In genomic region chr3:65442269-65442668, GRCm38 (mm10) we compare ENCODE assay signal across 8 mouse cellular contexts. TPM values are rescaled to one million over a fixed set of nuclear protein-coding genes. Genes with fewer than 3 reads are reported as not detected.
DNase-seq lines count a peak whose midpoint lies in the region; ATAC-seq lines count a peak whose summit lies in the region.

No protein-coding gene starts in this region.

- no peaks in the 10 kb centered on the region for H3K9me3 ChIP-seq in neural tube, embryonic 13.5 days
- H3K9me3 ChIP-seq in heart, embryonic 14.5 days (ENCODE audit: control insufficient read depth, low read length): no peaks in the 10 kb centered on the region

- no peak overlapping the region for H3K9ac ChIP-seq in neural tube, embryonic 13.5 days
- H3K9ac ChIP-seq in heart, embryonic 14.5 days (ENCODE audit: low read length): no peak overlapping the region

- H3K27ac ChIP-seq in neural tube, embryonic 13.5 days (replicated peaks): peak overlapping the region; percentile 64
- peak overlapping the region in 1 of 2 experiments; percentile 64; a peak in 1 of 4 replicates for H3K27ac ChIP-seq in heart, embryonic 14.5 days (replicated peaks in 1 of 2; ENCODE audit: control insufficient read depth in 1 of 2, insufficient read depth in 1 of 2, low read depth in 2 of 2, low read length in 2 of 2)

- WGBS in neural tube, embryonic 13.5 days: 68% methylated on average over 4 of the region's 4 CpGs
- WGBS in heart, embryonic 14.5 days: 59% methylated on average over 4 of the region's 4 CpGs

- no peak overlapping the region; the same call in 1 of the 2 replicates for H3K4me2 ChIP-seq in neural tube, embryonic 13.5 days
- peak overlapping the region; percentile 44; the same call in 1 of the 2 replicates for H3K4me2 ChIP-seq in heart, embryonic 14.5 days (ENCODE audit: low read length)

- H3K4me3 ChIP-seq in neural tube, embryonic 13.5 days: no peak overlapping the region
- H3K4me3 ChIP-seq in heart, embryonic 14.5 days (ENCODE audit: control insufficient read depth in 1 of 2, insufficient read depth in 1 of 2, low read depth in 1 of 2, low read length in 2 of 2): no peak overlapping the region

- no peaks in the 10 kb centered on the region for H3K27me3 ChIP-seq in neural tube, embryonic 13.5 days
- H3K27me3 ChIP-seq in heart, embryonic 14.5 days (ENCODE audit: control insufficient read depth, insufficient read depth, low read length): no peaks in the 10 kb centered on the region

- ATAC-seq in neural tube, embryonic 13.5 days (ENCODE audit: low read depth): no peak
- ATAC-seq in heart, embryonic 14.5 days (ENCODE audit: insufficient number of reproducible peaks, insufficient read depth, low FRiP score, low read depth): no peak
- no peak for ATAC-seq in megakaryocyte progenitor cell, adult 5-6 weeks (replicated peaks; ENCODE audit: poor library complexity)
- ATAC-seq in erythroblast, adult 5-6 weeks (replicated peaks; ENCODE audit: low FRiP score, poor library complexity, severe bottlenecking): no peak

- no peaks in the 10 kb centered on the region for H3K36me3 ChIP-seq in neural tube, embryonic 13.5 days
- H3K36me3 ChIP-seq in heart, embryonic 14.5 days (ENCODE audit: control insufficient read depth, insufficient read depth, low read length): no peaks in the 10 kb centered on the region

- peak; percentile 10 to 18 for DNase-seq in adrenal gland, postnatal 36 days
- no peak for DNase-seq in adrenal gland, postnatal 10 days
- no peak for DNase-seq in neural tube, embryonic 10.5 days (ENCODE audit: extremely low spot score, low spot score)
- DNase-seq in lung, adult 18-20 months: peak; percentile 74 to 75

- H3K4me1 ChIP-seq in neural tube, embryonic 13.5 days (replicated peaks): peaks cover 33% of the 10 kb centered on the region
- peaks cover 10 to 22% of the 10 kb centered on the region in 2 experiments for H3K4me1 ChIP-seq in heart, embryonic 14.5 days (ENCODE audit: control insufficient read depth in 2 of 2, insufficient read depth in 2 of 2, low read length in 2 of 2)

RNA-seq across cellular contexts. Expression of gene Ssr3, which starts 49.8 kb away (rescaled TPM):
- 100 to 1,000 TPM; 189 to 206 TPM for total RNA-seq in adrenal gland, postnatal 36 days (2021)
- 100 to 1,000 TPM; 174 to 190 TPM for total RNA-seq in adrenal gland, postnatal 10 days (2021)
- polyA plus RNA-seq in neural tube, embryonic 13.5 days (2015; fragmentation: Nextera tagmentation; extraction: Ambion mirVana): 163 and 188 TPM in 2 replicates
- 225 and 230 TPM in 2 replicates for polyA plus RNA-seq in heart, embryonic 14.5 days (2014; fragmentation: Nextera tagmentation; extraction: Ambion mirVana)
- 436 and 450 TPM in 2 replicates for total RNA-seq in megakaryocyte progenitor cell, adult 5-6 weeks (2015)
- total RNA-seq in megakaryocyte progenitor cell, adult 5-6 weeks (2017): 368 and 395 TPM in 2 replicates
- 85.9 and 89.7 TPM in 2 replicates for total RNA-seq in erythroblast, adult 5-6 weeks (2015; ENCODE audit: low replicate concordance)
- 72.2 and 81.8 TPM in 2 replicates for total RNA-seq in erythroblast, adult 5-6 weeks (2017; ENCODE audit: low replicate concordance)

Comparison
In these comparisons a context has a peak if more than half of its experiments do, and no peak if none do; other contexts are left out.
1. DNase-seq: peak in adrenal gland, postnatal 36 days (2 of 2) and lung, adult 18-20 months (2 of 2); none in adrenal gland, postnatal 10 days (single experiment) and neural tube, embryonic 10.5 days (single experiment).